22 mouse cellular contexts compared by ENCODE assay signal in the genomic region with DNA sequence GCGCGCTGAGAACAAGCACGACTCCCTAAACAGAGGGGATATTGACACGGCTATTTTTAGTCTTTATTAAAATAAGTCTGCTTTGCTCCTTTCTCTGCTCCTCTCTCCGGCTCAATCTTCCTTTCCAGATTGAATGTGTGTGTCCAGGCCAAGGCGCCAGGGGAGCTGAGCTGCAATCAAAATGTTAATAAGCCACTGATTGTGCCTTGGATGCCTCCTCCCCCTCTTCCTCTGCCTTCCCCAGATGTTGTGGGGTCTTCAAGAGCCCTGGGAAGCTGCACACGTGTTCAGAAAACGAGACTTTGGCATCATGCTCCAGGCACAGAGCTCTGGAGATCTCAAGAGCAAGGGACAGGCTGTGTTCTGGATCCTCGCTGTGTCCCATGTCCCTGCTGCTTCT.
A peak's percentile ranks its signal among the peaks of the same experiment; 100 is the strongest.
DNase-seq lines count a peak whose midpoint lies in the region; ATAC-seq and TF ChIP-seq lines count a peak whose summit lies in the region.
"Had no signal": no experiment of that assay in that cellular context is flagged by ENCODE, and none has a peak within 500 bp of the region (broad histone marks: within the 10 kb centered on the region; RNA-seq: fewer than 3 reads in every experiment).

No protein-coding gene starts in this region.

- no peak for TF ChIP-seq EP300 in heart, adult 2 months (IDR thresholded peaks at IDR 0.05; ENCODE audit: insufficient read depth, low read depth, low read length)

- peaks cover 11% of the 10 kb centered on the region for H3K4me1 ChIP-seq in forebrain, embryonic 15.5 days
- no peaks in the 10 kb centered on the region for H3K4me1 ChIP-seq in forebrain, embryonic 11.5 days (replicated peaks; ENCODE audit: control insufficient read depth, insufficient read depth, low read length)
- peaks cover 14% of the 10 kb centered on the region for H3K4me1 ChIP-seq in forebrain, embryonic 16.5 days (replicated peaks; ENCODE audit: control insufficient read depth, insufficient read depth, low read length)
- H3K4me1 ChIP-seq in hindbrain, embryonic 15.5 days (replicated peaks) = peaks cover 17% of the 10 kb centered on the region
- peaks cover 17% of the 10 kb centered on the region for H3K4me1 ChIP-seq in midbrain, embryonic 15.5 days
- H3K4me1 ChIP-seq in kidney, embryonic 14.5 days (ENCODE audit: control insufficient read depth, insufficient read depth, low read length) = no peaks in the 10 kb centered on the region
- H3K4me1 ChIP-seq in heart, adult 2 months (ENCODE audit: control insufficient read depth, insufficient read depth, low read length) = no peaks in the 10 kb centered on the region
- H3K4me1 ChIP-seq: embryonic facial prominence, embryonic 15.5 days; liver, embryonic 13.5 days had no signal

- TF ChIP-seq POLR2A in heart, adult 2 months (IDR thresholded peaks at IDR 0.05; ENCODE audit: insufficient read depth, low read depth, low read length) = no peak

- H3K36me3 ChIP-seq in forebrain, embryonic 15.5 days = no peaks in the 10 kb centered on the region
- no peaks in the 10 kb centered on the region for H3K36me3 ChIP-seq in forebrain, embryonic 11.5 days (ENCODE audit: control insufficient read depth, insufficient read depth, low read length)
- no peaks in the 10 kb centered on the region for H3K36me3 ChIP-seq in forebrain, embryonic 16.5 days (ENCODE audit: control insufficient read depth, insufficient read depth)
- no peaks in the 10 kb centered on the region for H3K36me3 ChIP-seq in hindbrain, embryonic 15.5 days
- no peaks in the 10 kb centered on the region for H3K36me3 ChIP-seq in midbrain, embryonic 15.5 days (replicated peaks)
- H3K36me3 ChIP-seq in kidney, embryonic 14.5 days (ENCODE audit: control insufficient read depth, insufficient read depth, low read length) = no peaks in the 10 kb centered on the region
- H3K36me3 ChIP-seq in heart, adult 2 months (ENCODE audit: control insufficient read depth, insufficient read depth, low read length) = no peaks in the 10 kb centered on the region
- H3K36me3 ChIP-seq: embryonic facial prominence, embryonic 15.5 days; liver, embryonic 13.5 days; neural tube, embryonic 12.5 days had no signal

- TF ChIP-seq CTCF in heart, adult 2 months (IDR thresholded peaks at IDR 0.05) = no peak

- peak overlapping the region; percentile 44 for H3K27ac ChIP-seq in forebrain, embryonic 15.5 days (replicated peaks)
- no peak overlapping the region for H3K27ac ChIP-seq in forebrain, embryonic 11.5 days (ENCODE audit: low read depth, low read length)
- H3K27ac ChIP-seq in forebrain, embryonic 16.5 days (ENCODE audit: low read length) = no peak overlapping the region
- H3K27ac ChIP-seq in hindbrain, embryonic 15.5 days (replicated peaks) = peak overlapping the region; percentile 40; the same call in 1 of the 2 replicates
- peak overlapping the region; percentile 70 for H3K27ac ChIP-seq in midbrain, embryonic 15.5 days
- H3K27ac ChIP-seq in kidney, embryonic 14.5 days (ENCODE audit: low read depth, low read length) = no peak overlapping the region
- no peak overlapping the region for H3K27ac ChIP-seq in heart, adult 2 months
- H3K27ac ChIP-seq: embryonic facial prominence, embryonic 15.5 days; left cerebral cortex, adult 2 months; liver, embryonic 13.5 days; neural tube, embryonic 12.5 days had no signal

- no peak overlapping the region for H3K4me3 ChIP-seq in forebrain, embryonic 15.5 days
- H3K4me3 ChIP-seq in forebrain, embryonic 11.5 days (ENCODE audit: low read depth, low read length) = no peak overlapping the region
- H3K4me3 ChIP-seq in forebrain, embryonic 16.5 days (replicated peaks; ENCODE audit: low read length) = no peak overlapping the region
- H3K4me3 ChIP-seq in hindbrain, embryonic 15.5 days = no peak overlapping the region
- no peak overlapping the region for H3K4me3 ChIP-seq in midbrain, embryonic 15.5 days
- no peak overlapping the region for H3K4me3 ChIP-seq in kidney, embryonic 14.5 days (ENCODE audit: low read length)
- H3K4me3 ChIP-seq in heart, adult 2 months = no peak overlapping the region
- H3K4me3 ChIP-seq: embryonic facial prominence, embryonic 15.5 days; left cerebral cortex, adult 2 months; liver, embryonic 13.5 days; neural tube, embryonic 12.5 days had no signal

- H3K27me3 ChIP-seq in forebrain, embryonic 15.5 days = no peaks in the 10 kb centered on the region
- H3K27me3 ChIP-seq in forebrain, embryonic 11.5 days (ENCODE audit: control insufficient read depth, insufficient read depth, low read length) = no peaks in the 10 kb centered on the region
- H3K27me3 ChIP-seq in forebrain, embryonic 16.5 days (replicated peaks; ENCODE audit: control insufficient read depth, insufficient read depth, low read length) = no peaks in the 10 kb centered on the region
- H3K27me3 ChIP-seq in hindbrain, embryonic 15.5 days = no peaks in the 10 kb centered on the region
- H3K27me3 ChIP-seq in midbrain, embryonic 15.5 days (replicated peaks) = no peaks in the 10 kb centered on the region
- H3K27me3 ChIP-seq in kidney, embryonic 14.5 days (ENCODE audit: control insufficient read depth, insufficient read depth, low read length) = no peaks in the 10 kb centered on the region
- H3K27me3 ChIP-seq in heart, adult 2 months (ENCODE audit: control insufficient read depth, insufficient read depth, low read length) = no peaks in the 10 kb centered on the region
- H3K27me3 ChIP-seq: embryonic facial prominence, embryonic 15.5 days; liver, embryonic 13.5 days; neural tube, embryonic 12.5 days had no signal

- H3K4me2 ChIP-seq in forebrain, embryonic 15.5 days (replicated peaks) = no peak overlapping the region
- H3K4me2 ChIP-seq in forebrain, embryonic 11.5 days (ENCODE audit: low read depth, low read length, severe bottlenecking) = no peak overlapping the region
- H3K4me2 ChIP-seq in forebrain, embryonic 16.5 days (ENCODE audit: low read length) = no peak overlapping the region
- no peak overlapping the region for H3K4me2 ChIP-seq in hindbrain, embryonic 15.5 days
- no peak overlapping the region for H3K4me2 ChIP-seq in midbrain, embryonic 15.5 days
- H3K4me2 ChIP-seq in kidney, embryonic 14.5 days (replicated peaks; ENCODE audit: low read depth, low read length) = no peak overlapping the region
- H3K4me2 ChIP-seq: embryonic facial prominence, embryonic 15.5 days; heart, embryonic 11.5 days; liver, embryonic 13.5 days; neural tube, embryonic 12.5 days had no signal

- no peaks in the 10 kb centered on the region for H3K9me3 ChIP-seq in forebrain, embryonic 15.5 days
- H3K9me3 ChIP-seq in forebrain, embryonic 11.5 days (ENCODE audit: control insufficient read depth, low read length) = no peaks in the 10 kb centered on the region
- H3K9me3 ChIP-seq in forebrain, embryonic 16.5 days (ENCODE audit: control insufficient read depth, low read length) = no peaks in the 10 kb centered on the region
- H3K9me3 ChIP-seq in hindbrain, embryonic 15.5 days = no peaks in the 10 kb centered on the region
- no peaks in the 10 kb centered on the region for H3K9me3 ChIP-seq in midbrain, embryonic 15.5 days
- H3K9me3 ChIP-seq in kidney, embryonic 14.5 days (ENCODE audit: control insufficient read depth, low read length) = no peaks in the 10 kb centered on the region
- H3K9me3 ChIP-seq: embryonic facial prominence, embryonic 15.5 days; liver, embryonic 13.5 days; neural tube, embryonic 12.5 days had no signal

- H3K79me2 ChIP-seq in heart, adult 2 months (replicated peaks; ENCODE audit: control insufficient read depth, insufficient read depth, low read length) = no peaks in the 10 kb centered on the region

- ATAC-seq in forebrain, embryonic 15.5 days (replicated peaks) = no peak
- no peak for ATAC-seq in forebrain, embryonic 11.5 days (replicated peaks; ENCODE audit: low FRiP score)
- peak; percentile 59; the same call in 1 of the 2 replicates for ATAC-seq in forebrain, embryonic 16.5 days
- no peak for ATAC-seq in hindbrain, embryonic 15.5 days (ENCODE audit: low FRiP score, low read depth)
- ATAC-seq in midbrain, embryonic 15.5 days (replicated peaks) = 0 out of 2 replicates have a peak, but pooled peaks have one; percentile 18
- no peak for ATAC-seq in kidney, embryonic 14.5 days (ENCODE audit: low FRiP score, low TSS enrichment)
- no peak for ATAC-seq in megakaryocyte-erythroid progenitor cell, adult 5-6 weeks (replicated peaks; ENCODE audit: low FRiP score, low TSS enrichment, poor library complexity, severe bottlenecking)

- no peak overlapping the region for H3K9ac ChIP-seq in forebrain, embryonic 15.5 days (replicated peaks)
- no peak overlapping the region for H3K9ac ChIP-seq in forebrain, embryonic 11.5 days (ENCODE audit: low read length)
- H3K9ac ChIP-seq in forebrain, embryonic 16.5 days (replicated peaks; ENCODE audit: low read depth, low read length) = no peak overlapping the region
- H3K9ac ChIP-seq in hindbrain, embryonic 15.5 days = no peak overlapping the region
- no peak overlapping the region for H3K9ac ChIP-seq in midbrain, embryonic 15.5 days
- no peak overlapping the region for H3K9ac ChIP-seq in kidney, embryonic 14.5 days (ENCODE audit: low read depth, low read length)
- H3K9ac ChIP-seq in heart, adult 2 months (ENCODE audit: low read depth, low read length) = no peak overlapping the region
- H3K9ac ChIP-seq: embryonic facial prominence, embryonic 15.5 days; liver, embryonic 13.5 days; neural tube, embryonic 12.5 days had no signal

- intact Hi-C loops in heart, adult 2 months (cut with DNase I) = no loop called here

- no peak for DNase-seq in forebrain, embryonic 11.5 days (ENCODE audit: low spot score)
- no peak for DNase-seq in heart, adult 2 months
- DNase-seq: adrenal gland, adult 2 months; cerebellum, adult 11-12 months; cerebellum, postnatal 25 days; gastrocnemius, postnatal 10 days; heart, postnatal 10 days; kidney, adult 11 months; kidney, postnatal 4 days; liver, embryonic 13.5 days; lung, adult 2 months; lung, postnatal 14 days had no signal

- 47% methylated on average over 9 of the region's 9 CpGs for WGBS in forebrain, embryonic 15.5 days
- WGBS in forebrain, embryonic 11.5 days = 77% methylated on average over 9 of the region's 9 CpGs
- 44% methylated on average over 9 of the region's 9 CpGs for WGBS in forebrain, embryonic 16.5 days
- WGBS in hindbrain, embryonic 15.5 days = 39% methylated on average over 9 of the region's 9 CpGs
- WGBS in midbrain, embryonic 15.5 days = 40% methylated on average over 9 of the region's 9 CpGs
- WGBS in kidney, embryonic 14.5 days = 76% methylated on average over 9 of the region's 9 CpGs
- 49% methylated on average over 9 of the region's 9 CpGs for WGBS in heart, adult 2 months

Comparison
In these comparisons a context has a peak if more than half of its experiments do, and no peak if none do; other contexts are left out.
1. ATAC-seq: peak in forebrain, embryonic 16.5 days (single experiment) and midbrain, embryonic 15.5 days (single experiment); none in forebrain, embryonic 15.5 days (single experiment), forebrain, embryonic 11.5 days (single experiment), hindbrain, embryonic 15.5 days (single experiment), kidney, embryonic 14.5 days (single experiment) and megakaryocyte-erythroid progenitor cell, adult 5-6 weeks (single experiment).
2. H3K27ac ChIP-seq: peak in forebrain, embryonic 15.5 days (single experiment), hindbrain, embryonic 15.5 days (single experiment) and midbrain, embryonic 15.5 days (single experiment); none in forebrain, embryonic 11.5 days (single experiment), forebrain, embryonic 16.5 days (single experiment), kidney, embryonic 14.5 days (single experiment) and heart, adult 2 months (single experiment).